Mouse (Mus musculus) skeletal muscle tissue, adult 2 months (tissue): Measurements from ENCODE around the gene Cpt2.

Experiments
- DNase-seq: peaks from one replicate; pipeline ENCODE4 v3.0.0-alpha.2; 2012; ENCODE audit warnings: low read depth, low spot score

Gene Cpt2

GRCm38 (mm10) chr4:107921152-107921695 is 2.2 kb downstream of the Cpt2 start:
- DNase-seq = no peak

GRCm38 (mm10) chr4:107920336-107920735 is 3.1 kb downstream of the Cpt2 start:
- no peak for DNase-seq

GRCm38 (mm10) chr4:107910020-107910419 is 13.4 kb downstream of the Cpt2 start:
- no peak for DNase-seq

GRCm38 (mm10) chr4:107906561-107906960 is 16.8 kb downstream of the Cpt2 start:
- DNase-seq = no peak

- DNase-seq = no peak
Measured at GRCm38 (mm10) chr4:107904252-107904651, 19.2 kb downstream of the Cpt2 start.

GRCm38 (mm10) chr4:107900206-107900605 is 23.2 kb downstream of the Cpt2 start:
- DNase-seq = no peak

- no peak for DNase-seq
Measured at GRCm38 (mm10) chr4:107899211-107899927, 24.0 kb downstream of the Cpt2 start.

GRCm38 (mm10) chr4:107892663-107893062 is 30.7 kb downstream of the Cpt2 start:
- no peak for DNase-seq

GRCm38 (mm10) chr4:107889731-107890432 is 33.5 kb downstream of the Cpt2 start, which contains the start of gene 0610037L13Rik:
Gene 0610037L13Rik (plus strand): TSS chr4:107889813.
- DNase-seq = peak; percentile 94

- DNase-seq = no peak
Measured at GRCm38 (mm10) chr4:107889385-107889730, 34.1 kb downstream of the Cpt2 start.

- DNase-seq = no peak
Measured at GRCm38 (mm10) chr4:107886371-107886770, 37.0 kb downstream of the Cpt2 start.

GRCm38 (mm10) chr4:107881631-107882030 is 41.8 kb downstream of the Cpt2 start:
- no peak for DNase-seq

- DNase-seq = peak; percentile 93
Measured at GRCm38 (mm10) chr4:107879254-107880050, 44.0 kb downstream of the Cpt2 start, which contains the start of gene Magoh. Gene Magoh (plus strand): TSS chr4:107879755.

GRCm38 (mm10) chr4:107864866-107865265 is 58.5 kb downstream of the Cpt2 start:
- no peak for DNase-seq

- DNase-seq = no peak
Measured at GRCm38 (mm10) chr4:107858995-107859394, 64.4 kb downstream of the Cpt2 start.

GRCm38 (mm10) chr4:107856958-107857686 is 66.3 kb downstream of the Cpt2 start:
- DNase-seq = no peak
